Mouse (Mus musculus): ENCODE data around the gene Prss58. TPM values are rescaled to one million over a fixed set of nuclear protein-coding genes. Genes with fewer than 3 reads are reported as not detected.

Gene Prss58
- polyA plus RNA-seq, 1 experiment from 2014 or later: not detected

Other genes starting within 250 kb of the Prss58 start
- gene Moxd2, start 12.9 kb downstream of the Prss58 start, polyA plus RNA-seq (2014; fragmentation: Nextera tagmentation; extraction: Ambion mirVana): not detected in 2 replicates
- not detected in 2 replicates for gene 1700074P13Rik, start 40.2 kb upstream of the Prss58 start, polyA plus RNA-seq (2014; fragmentation: Nextera tagmentation; extraction: Ambion mirVana)
- gene Gm4744, start 51.5 kb upstream of the Prss58 start, polyA plus RNA-seq (2014; fragmentation: Nextera tagmentation; extraction: Ambion mirVana): not detected in 2 replicates
- gene 1810009J06Rik, start 64.4 kb upstream of the Prss58 start, polyA plus RNA-seq (2014; fragmentation: Nextera tagmentation; extraction: Ambion mirVana): not detected in 2 replicates
- gene Gm2663, start 99.1 kb upstream of the Prss58 start, polyA plus RNA-seq (2014; fragmentation: Nextera tagmentation; extraction: Ambion mirVana): not detected in 2 replicates
- gene 2210010C04Rik, start 135.1 kb upstream of the Prss58 start, polyA plus RNA-seq (2014; fragmentation: Nextera tagmentation; extraction: Ambion mirVana): not detected in 2 replicates